Mouse (Mus musculus) stomach, postnatal 0 days (tissue): ENCODE data around the gene 9130023H24Rik.

Source experiments
- CTCF ChIP-seq: IDR thresholded peaks from 2 replicates; pipeline ENCODE4 v1.5.1; 2016; ENCODE audit warnings: antibody characterized with exemption, low read depth, mild to moderate bottlenecking, moderate library complexity
- EP300 ChIP-seq: optimal IDR thresholded peaks from 2 replicates; pipeline ENCODE3; 2016; ENCODE audit warnings: antibody characterized with exemption

GRCm38 (mm10) chr7:128237927-128238778 lies at the start of gene 9130023H24Rik:
- peak; percentile 60 for TF ChIP-seq CTCF
- no peak for TF ChIP-seq EP300
